Mouse (Mus musculus) midbrain, embryonic 13.5 days (tissue): ENCODE measurements around the gene Hoxa3. TPM values are rescaled to one million over a fixed set of nuclear protein-coding genes. Genes with fewer than 3 reads are reported as not detected.

Experiments used
- ATAC-seq: fragments of 200-750 bp; cut with Nextera tagmentation; 2 replicates; pipeline ENCODE4 v1.8.0; 2017; ENCODE audit warnings: mild to moderate bottlenecking, moderate TSS enrichment, moderate library complexity
- H3K27ac ChIP-seq: fragments of 300-500 bp; sonication (generic); 2 replicates; pipeline ENCODE4 v1.5.1; 2015; ENCODE audit warnings: inconsistent platforms, mild to moderate bottlenecking, moderate library complexity
- H3K27me3 ChIP-seq: fragments of 300-500 bp; sonication (generic); 2 replicates; pipeline ENCODE4 v1.6.1; 2015; ENCODE audit warnings: mild to moderate bottlenecking, inconsistent platforms
- H3K36me3 ChIP-seq: fragments of 300-500 bp; sonication (generic); 2 replicates; pipeline ENCODE4 v1.6.1; 2015; ENCODE audit warnings: mild to moderate bottlenecking, inconsistent platforms
- H3K4me1 ChIP-seq: fragments of 300-500 bp; sonication (generic); replicated peaks from 2 replicates; pipeline ENCODE4 v1.6.1; 2015; ENCODE audit warnings: inconsistent platforms
- H3K4me2 ChIP-seq: fragments of 300-500 bp; sonication (generic); replicated peaks from 2 replicates; pipeline ENCODE4 v1.6.1; 2015; ENCODE audit warnings: moderate library complexity, mild to moderate bottlenecking, inconsistent platforms
- H3K4me3 ChIP-seq: fragments of 300-500 bp; sonication (generic); replicated peaks from 2 replicates; pipeline ENCODE4 v1.5.1; 2015; ENCODE audit warnings: mild to moderate bottlenecking, inconsistent platforms
- H3K9ac ChIP-seq: fragments of 300-500 bp; sonication (generic); replicated peaks from 2 replicates; pipeline ENCODE4 v1.6.1; 2015; ENCODE audit warnings: mild to moderate bottlenecking, inconsistent platforms
- H3K9me3 ChIP-seq: fragments of 300-500 bp; sonication (generic); 2 replicates; pipeline ENCODE4 v1.6.1; 2016; ENCODE audit warnings: mild to moderate bottlenecking, inconsistent platforms
- WGBS: fragments of 180-500 bp; shearing (Covaris S2); methylation state at CpG from one replicate; pipeline ENCODE4 v1.1.7; 2015; 5-methylcytosine and 5-hydroxymethylcytosine counted together
- polyA plus RNA-seq: library from polyadenylated mRNA; unstranded; fragments of >200 nt; fragmentation: Nextera tagmentation; extraction: Ambion mirVana; gene quantifications from 2 replicates; pipeline ENCODE4 v1.2.1, GENCODE M21; 2015

The Hoxa3 gene
- polyA plus RNA-seq, 1 experiment from 2014 or later = not detected

- H3K4me3 ChIP-seq = no peak overlapping the region
- H3K9ac ChIP-seq = no peak overlapping the region
- H3K4me1 ChIP-seq = peaks cover 10% of the 10 kb centered on the region
- H3K27ac ChIP-seq = no peak overlapping the region
- WGBS = 39% methylated on average over 3 of the region's 3 CpGs
- ATAC-seq = no peak
- peaks cover 100% of the 10 kb centered on the region for H3K27me3 ChIP-seq
- no peak overlapping the region for H3K4me2 ChIP-seq
- H3K36me3 ChIP-seq = no peaks in the 10 kb centered on the region
- no peaks in the 10 kb centered on the region for H3K9me3 ChIP-seq
Measured at GRCm38 (mm10) chr6:52155471-52155870, 57.7 kb downstream of the Hoxa3 start.

GRCm38 (mm10) chr6:52154044-52154443 lies 59.1 kb downstream of the Hoxa3 start:
- Histone ChIP-seq H3K27me3 (peaks cover 100% of the 10 kb centered on the region), H3K4me1 (peaks cover 10% of the 10 kb centered on the region), H3K4me3 (no peak overlapping the region), H3K9me3 (no peaks in the 10 kb centered on the region), H3K9ac (no peak overlapping the region), H3K27ac (no peak overlapping the region), H3K4me2 (no peak overlapping the region), H3K36me3 (no peaks in the 10 kb centered on the region)
- WGBS = 1% methylated on average over 5 of the region's 5 CpGs
- ATAC-seq = no peak

GRCm38 (mm10) chr6:52153270-52153669 lies 59.9 kb downstream of the Hoxa3 start:
- H3K9me3 ChIP-seq = no peaks in the 10 kb centered on the region
- peaks cover 4% of the 10 kb centered on the region for H3K4me1 ChIP-seq
- 0% methylated on average over 6 of the region's 6 CpGs for WGBS
- no peak overlapping the region for H3K4me3 ChIP-seq
- H3K9ac ChIP-seq = no peak overlapping the region
- no peak overlapping the region for H3K4me2 ChIP-seq
- H3K27ac ChIP-seq = no peak overlapping the region
- no peaks in the 10 kb centered on the region for H3K36me3 ChIP-seq
- ATAC-seq = no peak
- peaks cover 100% of the 10 kb centered on the region for H3K27me3 ChIP-seq

- Histone ChIP-seq H3K4me3 (no peak overlapping the region), H3K36me3 (no peaks in the 10 kb centered on the region), H3K27me3 (peaks cover 100% of the 10 kb centered on the region), H3K4me2 (no peak overlapping the region), H3K9me3 (no peaks in the 10 kb centered on the region), H3K4me1 (no peaks in the 10 kb centered on the region), H3K27ac (no peak overlapping the region), H3K9ac (no peak overlapping the region)
- WGBS = 2% methylated on average over 16 of the region's 16 CpGs
- ATAC-seq = no peak
Measured at GRCm38 (mm10) chr6:52152226-52153193, 60.6 kb downstream of the Hoxa3 start.

GRCm38 (mm10) chr6:52151571-52151970 lies 61.6 kb downstream of the Hoxa3 start:
- Histone ChIP-seq H3K27ac (no peak overlapping the region), H3K36me3 (no peaks in the 10 kb centered on the region), H3K27me3 (peaks cover 100% of the 10 kb centered on the region), H3K9ac (no peak overlapping the region), H3K4me1 (no peaks in the 10 kb centered on the region), H3K4me3 (no peak overlapping the region), H3K4me2 (no peak overlapping the region), H3K9me3 (no peaks in the 10 kb centered on the region)
- ATAC-seq = no peak
- 3% methylated on average over 4 of the region's 4 CpGs for WGBS

GRCm38 (mm10) chr6:52150401-52150966 lies 62.7 kb downstream of the Hoxa3 start:
- H3K4me1 ChIP-seq = no peaks in the 10 kb centered on the region
- no peak for ATAC-seq
- no peak overlapping the region for H3K4me3 ChIP-seq
- H3K36me3 ChIP-seq = no peaks in the 10 kb centered on the region
- peaks cover 96% of the 10 kb centered on the region for H3K27me3 ChIP-seq
- H3K27ac ChIP-seq = no peak overlapping the region
- H3K9ac ChIP-seq = no peak overlapping the region
- H3K4me2 ChIP-seq = no peak overlapping the region
- no peaks in the 10 kb centered on the region for H3K9me3 ChIP-seq
- WGBS = 3% methylated on average over 16 of the region's 16 CpGs

- Histone ChIP-seq H3K27me3 (peaks cover 28% of the 10 kb centered on the region), H3K4me2 (no peak overlapping the region), H3K4me3 (no peak overlapping the region), H3K4me1 (peaks cover 12% of the 10 kb centered on the region; the same call in 1 of the 2 replicates), H3K36me3 (no peaks in the 10 kb centered on the region), H3K27ac (no peak overlapping the region), H3K9ac (no peak overlapping the region), H3K9me3 (no peaks in the 10 kb centered on the region)
- ATAC-seq = no peak
- WGBS = 89% methylated on average over 5 of the region's 5 CpGs
Measured at GRCm38 (mm10) chr6:52139115-52139514, 74.0 kb downstream of the Hoxa3 start.

GRCm38 (mm10) chr6:52138576-52138975 lies 74.6 kb downstream of the Hoxa3 start:
- no peak overlapping the region for H3K9ac ChIP-seq
- no peak overlapping the region for H3K27ac ChIP-seq
- no peaks in the 10 kb centered on the region for H3K9me3 ChIP-seq
- H3K27me3 ChIP-seq = peaks cover 26% of the 10 kb centered on the region
- no peak for ATAC-seq
- peaks cover 12% of the 10 kb centered on the region; the same call in 1 of the 2 replicates for H3K4me1 ChIP-seq
- no peak overlapping the region for H3K4me3 ChIP-seq
- WGBS = 83% methylated on average over 10 of the region's 10 CpGs
- no peak overlapping the region for H3K4me2 ChIP-seq
- no peaks in the 10 kb centered on the region for H3K36me3 ChIP-seq

- no peak overlapping the region for H3K4me2 ChIP-seq
- H3K9ac ChIP-seq = no peak overlapping the region
- ATAC-seq = peak; percentile 63; the same call in 1 of the 2 replicates
- peaks cover 21% of the 10 kb centered on the region for H3K27me3 ChIP-seq
- no peak overlapping the region for H3K4me3 ChIP-seq
- 58% methylated on average over 9 of the region's 9 CpGs for whole genome bisulfite sequencing
- peaks cover 12% of the 10 kb centered on the region; the same call in 1 of the 2 replicates for H3K4me1 ChIP-seq
- no peak overlapping the region for H3K27ac ChIP-seq
- no peaks in the 10 kb centered on the region for H3K9me3 ChIP-seq
- H3K36me3 ChIP-seq = no peaks in the 10 kb centered on the region
Measured at GRCm38 (mm10) chr6:52137841-52138535, 75.1 kb downstream of the Hoxa3 start.

GRCm38 (mm10) chr6:52123673-52124072 lies 89.5 kb downstream of the Hoxa3 start:
- whole genome bisulfite sequencing = 83% methylated on average over 4 of the region's 4 CpGs
- no peak for ATAC-seq
- Histone ChIP-seq H3K27me3 (0 out of 2 replicates have a peak, but pooled peaks cover 6% of the 10 kb centered on the region), H3K4me1 (peaks cover 18% of the 10 kb centered on the region), H3K4me3 (no peak overlapping the region), H3K36me3 (no peaks in the 10 kb centered on the region), H3K4me2 (no peak overlapping the region), H3K9me3 (no peaks in the 10 kb centered on the region), H3K9ac (no peak overlapping the region), H3K27ac (no peak overlapping the region)

- Histone ChIP-seq H3K36me3 (no peaks in the 10 kb centered on the region), H3K9me3 (no peaks in the 10 kb centered on the region), H3K27ac (no peak overlapping the region), H3K4me2 (no peak overlapping the region), H3K4me3 (no peak overlapping the region), H3K9ac (no peak overlapping the region), H3K4me1 (peaks cover 22% of the 10 kb centered on the region), H3K27me3 (0 out of 2 replicates have a peak, but pooled peaks cover 6% of the 10 kb centered on the region)
- 71% methylated on average over 3 of the region's 3 CpGs for WGBS
- no peak for ATAC-seq
Measured at GRCm38 (mm10) chr6:52121173-52121572, 92.0 kb downstream of the Hoxa3 start.
